Mouse (Mus musculus) liver (tissue): ENCODE results near the gene Adam8.

Experiments used
- DNase-seq: peaks from one replicate; pipeline ENCODE4 v3.0.0-alpha.2; 2020; ENCODE audit warnings: mixed read lengths

Adam8 gene

DNA sequence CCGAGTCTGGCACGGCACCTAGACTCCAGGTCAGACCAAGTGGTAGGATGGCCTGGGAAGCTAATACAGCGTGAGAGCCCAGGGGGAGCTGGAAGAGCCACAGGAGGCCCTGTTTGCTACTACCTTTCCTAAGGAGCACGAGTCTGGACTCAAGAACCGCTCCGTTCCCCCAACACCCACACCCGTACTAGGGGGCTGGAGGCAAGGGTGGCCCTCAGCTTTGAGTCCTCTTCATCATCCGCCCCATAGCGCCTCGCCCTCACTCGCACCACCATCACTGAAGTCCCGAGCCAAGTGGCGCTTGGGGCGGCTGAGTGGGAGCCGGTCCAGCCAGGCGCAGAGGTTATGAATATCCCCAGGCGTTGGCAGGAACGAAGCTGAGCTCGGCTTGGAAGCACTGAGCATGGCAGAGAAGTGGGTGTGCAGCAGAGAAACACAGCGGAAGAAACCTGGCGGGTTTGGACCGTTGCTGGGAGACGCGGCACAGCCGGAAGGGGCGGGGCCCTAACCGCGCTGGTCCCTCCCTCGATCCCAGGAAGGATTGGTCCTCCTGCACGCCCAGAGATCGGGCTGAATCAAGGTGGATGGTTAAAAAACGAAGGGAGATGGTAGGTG, 14.0 kb downstream of the Adam8 start, which contains the start of gene 6430531B16Rik:
6430531B16Rik (minus strand) TSS at position 478 of the 615 bp plus-strand sequence.
- DNase-seq: peak; percentile 70

DNA sequence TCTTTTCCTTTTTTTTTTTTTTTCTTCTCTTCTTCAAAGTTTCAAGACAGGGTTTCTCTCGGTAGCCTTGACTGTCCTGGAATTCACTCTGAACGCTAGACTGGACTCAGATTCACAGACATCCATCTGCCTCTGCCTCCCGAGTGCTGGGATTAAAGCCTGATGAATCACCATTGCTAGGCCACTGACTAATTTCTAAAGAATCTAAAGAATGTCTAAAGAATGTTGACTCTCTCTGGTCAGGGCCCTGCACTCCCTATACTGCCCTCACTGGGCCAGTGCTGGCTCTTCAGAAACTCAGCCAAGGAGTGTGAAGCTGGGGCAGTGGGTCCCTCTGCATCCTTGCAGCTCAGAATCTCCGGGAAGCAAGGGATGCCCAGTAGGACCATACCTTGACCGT, 16.9 kb downstream of the Adam8 start:
- DNase-seq: no peak

DNA sequence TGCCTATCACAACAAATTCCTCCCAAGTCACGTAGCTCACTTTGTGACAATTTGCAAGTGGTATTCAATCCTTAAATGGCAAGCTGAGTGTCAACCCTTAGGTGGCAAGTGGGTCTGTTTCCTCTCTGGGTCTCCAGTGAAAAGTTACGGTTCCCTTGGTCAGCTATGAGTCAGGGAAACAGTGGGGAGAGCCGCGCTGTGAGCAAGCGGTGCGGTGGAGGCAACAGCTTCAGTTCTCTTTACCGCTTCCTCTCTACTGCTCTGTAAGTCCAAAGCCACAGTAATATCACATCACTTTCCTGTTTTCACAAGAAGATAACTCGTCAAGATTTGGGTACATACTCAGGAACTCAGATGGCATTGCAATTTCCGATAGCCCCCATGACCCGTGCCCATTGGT, 18.1 kb downstream of the Adam8 start:
- no peak for DNase-seq

- no peak for DNase-seq
Observed at GRCm38 (mm10) chr7:139972923-139973331, 19.4 kb downstream of the Adam8 start.

GRCm38 (mm10) chr7:139971436-139971835, 20.9 kb downstream of the Adam8 start:
- DNase-seq: peak; percentile 20

- no peak for DNase-seq
Observed at GRCm38 (mm10) chr7:139970979-139971378, 21.4 kb downstream of the Adam8 start.

DNA sequence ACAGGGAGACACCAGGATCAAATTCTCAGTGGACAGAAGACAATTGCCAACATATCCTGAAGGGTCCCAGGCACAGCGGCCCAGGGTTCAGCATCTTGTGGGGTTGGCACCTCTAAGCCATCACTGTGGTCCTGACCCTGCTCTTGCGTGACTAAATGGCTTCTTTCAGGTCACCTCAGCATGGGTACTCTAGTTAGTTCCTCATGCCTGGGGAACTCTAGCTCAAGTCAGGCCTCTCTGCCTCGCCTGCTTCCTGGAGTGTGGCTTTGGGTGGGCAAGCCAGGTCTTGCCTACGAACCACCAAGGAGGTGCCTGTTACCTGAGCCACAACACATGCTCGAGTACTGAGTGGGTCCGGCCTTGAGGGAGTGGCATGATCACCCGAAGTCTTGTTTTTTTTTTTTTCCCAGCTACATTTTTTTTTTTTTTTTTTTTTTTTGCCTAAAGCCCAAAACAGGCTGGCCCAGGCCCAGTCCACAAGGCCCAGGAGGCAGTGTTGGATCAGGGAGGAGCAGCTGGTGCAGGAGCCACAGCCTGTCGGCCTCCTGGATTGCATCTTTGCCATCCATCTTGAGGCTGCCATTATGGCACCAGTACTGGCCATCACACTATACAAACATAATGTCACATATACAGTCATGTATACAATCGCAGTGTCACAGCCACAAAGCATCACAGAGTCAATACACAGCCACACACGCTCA, 22.0 kb downstream of the Adam8 start:
- no peak for DNase-seq

DNA sequence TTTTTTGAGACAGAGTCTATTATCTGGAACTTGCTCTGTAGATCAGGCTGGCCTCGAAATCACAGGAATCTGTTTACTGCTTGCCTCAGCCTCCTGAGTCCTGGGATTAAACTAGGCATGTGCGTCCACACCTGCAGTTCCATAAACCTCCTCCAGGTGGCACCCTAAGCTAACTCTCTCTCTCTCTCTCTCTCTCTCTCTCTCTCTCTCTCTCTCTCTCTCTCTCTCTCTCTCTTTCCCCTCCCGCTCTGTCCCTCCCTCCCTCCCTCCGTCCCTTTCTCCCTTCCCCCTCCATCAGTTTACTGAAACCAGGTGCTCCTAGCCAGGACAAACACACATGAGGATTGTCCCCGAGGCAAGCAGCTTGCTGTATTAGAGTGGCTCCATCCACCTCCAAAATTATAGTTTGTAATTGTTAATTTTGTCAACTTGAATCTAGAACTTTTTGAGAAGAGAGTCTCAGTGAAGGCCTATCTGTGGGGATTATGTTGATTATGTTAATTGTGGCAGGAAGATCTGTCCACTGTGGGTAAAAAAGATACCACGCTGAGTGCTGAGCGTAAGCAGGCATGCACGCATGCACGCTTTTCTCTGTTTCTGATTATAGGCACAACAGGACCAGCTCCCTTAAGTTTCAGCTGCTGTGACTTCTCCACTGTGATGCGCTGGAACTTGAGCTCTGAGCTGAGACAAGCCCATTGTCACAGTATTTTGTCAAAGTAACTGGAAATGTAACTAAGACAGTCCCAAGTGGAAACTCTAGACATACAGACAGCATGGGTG, 22.8 kb downstream of the Adam8 start:
- DNase-seq: peak; percentile 69

GRCm38 (mm10) chr7:139968428-139968827, 23.9 kb downstream of the Adam8 start:
- no peak for DNase-seq

DNA sequence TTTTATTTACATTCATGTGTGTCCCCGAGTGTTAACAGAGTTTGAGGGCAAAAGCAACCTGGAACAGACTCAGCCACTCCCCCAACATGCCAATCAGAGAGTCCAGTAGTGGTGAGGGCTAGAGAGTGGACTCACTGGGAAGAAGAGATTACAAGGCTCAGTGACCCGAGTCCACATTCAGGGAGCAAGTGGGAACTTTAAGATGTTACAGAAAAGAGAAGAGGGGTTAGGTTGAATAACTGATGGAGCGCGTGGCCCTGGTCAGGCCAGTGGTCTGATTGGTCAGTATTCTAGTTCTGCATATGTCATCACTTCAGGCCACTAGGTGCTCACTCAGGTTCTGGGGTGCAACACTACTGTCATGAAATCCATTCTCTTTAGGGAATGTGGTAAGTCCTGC, 25.2 kb downstream of the Adam8 start:
- no peak for DNase-seq

- no peak for DNase-seq
Observed at GRCm38 (mm10) chr7:139963814-139964213, 28.5 kb downstream of the Adam8 start.

DNA sequence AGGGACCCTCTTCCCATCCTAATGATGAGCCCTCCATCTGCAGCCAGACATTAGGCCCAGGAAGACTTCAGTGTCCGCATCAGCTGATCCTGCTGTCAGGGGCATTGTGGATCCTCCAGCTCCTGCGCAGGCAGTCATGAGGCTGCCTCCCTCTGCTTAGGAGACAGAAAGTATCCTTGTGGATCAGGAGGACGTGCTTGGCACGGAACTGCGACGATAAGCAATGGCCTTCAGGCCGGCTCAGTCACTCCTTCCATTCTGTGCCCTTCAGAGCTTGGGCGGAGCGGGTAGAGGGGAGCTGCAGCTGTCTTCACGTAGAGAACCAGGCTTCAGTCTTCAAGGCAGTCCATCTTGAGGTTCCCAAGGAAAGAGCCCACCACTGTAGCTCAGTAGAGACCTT, 31.2 kb downstream of the Adam8 start:
- DNase-seq: no peak

GRCm38 (mm10) chr7:139957958-139958357, 34.4 kb downstream of the Adam8 start:
- no peak for DNase-seq

GRCm38 (mm10) chr7:139957437-139957836, 34.9 kb downstream of the Adam8 start:
- no peak for DNase-seq

GRCm38 (mm10) chr7:139956658-139957057, 35.7 kb downstream of the Adam8 start:
- DNase-seq: no peak

- peak; percentile 17 for DNase-seq
Observed at GRCm38 (mm10) chr7:139955505-139955904, 36.9 kb downstream of the Adam8 start.

GRCm38 (mm10) chr7:139951991-139952633, 40.2 kb downstream of the Adam8 start:
- no peak for DNase-seq

DNA sequence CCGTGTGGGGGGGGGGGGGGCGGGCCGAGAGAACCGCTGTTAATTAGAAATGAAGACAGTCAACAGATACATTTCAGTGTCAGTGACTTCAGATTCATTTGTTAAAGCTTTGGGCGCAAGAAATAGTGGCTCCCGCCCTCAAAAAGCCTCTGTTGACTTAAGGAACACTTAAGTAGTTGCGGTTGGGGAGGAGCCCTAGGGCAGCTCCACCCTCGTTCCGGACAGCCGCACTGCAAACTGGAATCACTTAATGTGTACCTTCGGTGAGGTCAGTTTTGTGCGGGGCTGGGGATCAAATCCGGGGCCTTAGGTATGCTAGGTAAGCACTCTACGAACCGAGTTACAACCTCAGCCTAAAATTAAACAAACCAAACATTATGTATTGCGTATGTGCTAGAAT, 41.3 kb downstream of the Adam8 start:
- DNase-seq: peak; percentile 53

GRCm38 (mm10) chr7:139950283-139950971, 41.9 kb downstream of the Adam8 start:
- peak; percentile 57 for DNase-seq

DNA sequence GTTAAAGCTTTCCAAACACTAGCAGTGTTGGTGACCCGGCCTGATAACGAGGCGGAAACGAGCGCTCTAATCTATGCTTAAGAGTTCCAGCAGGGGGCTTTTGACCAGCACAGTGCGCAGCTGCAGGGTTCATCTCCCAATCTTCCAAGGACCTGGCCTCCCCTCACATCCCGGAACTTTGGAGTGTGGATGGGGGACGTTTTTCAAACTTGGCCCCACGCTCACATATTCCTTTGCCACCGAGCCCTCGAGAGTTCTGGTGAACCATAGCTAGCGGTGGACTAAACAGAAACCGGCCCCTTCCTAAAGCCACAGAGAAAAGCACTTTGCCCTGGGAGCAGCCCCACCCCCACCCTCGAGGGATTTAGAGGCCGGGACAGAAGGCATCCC, 42.5 kb downstream of the Adam8 start:
- DNase-seq: peak; percentile 49

DNA sequence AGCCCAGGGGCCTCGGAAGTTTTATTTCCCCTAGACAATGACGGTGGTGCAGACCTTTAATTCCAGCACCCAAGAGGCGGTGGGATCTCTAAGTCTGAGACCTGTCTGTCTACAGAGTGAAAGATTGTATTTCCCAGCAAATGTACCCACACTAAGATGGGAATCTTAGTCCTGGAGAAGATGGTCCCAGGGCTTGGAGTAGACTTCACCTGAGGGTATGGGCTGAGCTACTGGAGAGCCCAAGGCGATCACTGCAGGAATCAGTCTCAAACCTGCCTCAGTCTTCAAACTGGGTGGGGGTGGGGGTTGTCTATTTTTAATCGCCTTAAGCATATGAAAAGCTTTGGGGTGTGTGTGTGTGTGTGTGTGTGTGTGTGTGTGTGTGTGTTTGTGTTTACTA, 46.3 kb downstream of the Adam8 start:
- DNase-seq: no peak

DNA sequence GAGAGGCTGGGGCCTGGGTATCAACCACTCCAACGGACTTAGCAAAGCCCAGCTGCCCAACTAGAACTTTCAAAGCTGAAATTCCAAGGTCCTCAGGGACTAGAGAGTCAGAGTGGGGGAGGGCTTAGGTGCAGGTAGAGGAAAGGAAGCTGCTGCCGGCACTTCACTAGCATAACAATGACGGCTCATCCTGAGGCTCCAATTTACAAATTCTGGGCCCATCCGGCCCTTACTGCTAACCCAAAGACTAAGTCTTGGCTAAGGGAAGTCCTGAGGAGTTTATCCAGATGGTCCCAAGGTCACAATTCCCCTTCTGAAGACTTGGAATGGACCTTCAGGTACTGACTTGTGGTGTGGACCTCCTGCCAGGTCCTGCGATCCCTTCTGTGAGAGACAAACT, 46.8 kb downstream of the Adam8 start:
- DNase-seq: no peak
